Mouse (Mus musculus) heart, adult 9 months (tissue): ENCODE measurements around the gene Gm28891.
"Not testable (repeated sequence)": the region's sequence is repeated elsewhere in the genome, so short reads cannot be mapped to it uniquely, and the experiment has no call there.

ENCODE experiments used
- DNase-seq, 2 experiments: peaks; one replicate each; pipeline ENCODE4 v3.0.0; 2022; ENCODE audit warnings: low spot score in 2 of 2

Gm28891 gene

GRCm38 (mm10) chrY:60240902-60241301 lies at the start of gene Gm28891:
Gene Gm28891, plus strand, starts transcription at chrY:60241202.
- DNase-seq: not testable (repeated sequence)
